Mouse (Mus musculus) megakaryocyte progenitor cell, adult 5-6 weeks (primary cell): Measurements from ENCODE around the gene Sclt1. TPM values are rescaled to one million over a fixed set of nuclear protein-coding genes. Genes with fewer than 3 reads are reported as not detected.

Experiments
- ATAC-seq: replicated peaks from 2 replicates; pipeline ENCODE4 v1.8.0; 2016; ENCODE audit warnings: mild to moderate bottlenecking, moderate TSS enrichment, inconsistent platforms; ENCODE audit not compliant: poor library complexity
- total RNA-seq, 2 experiments: library from RNA; stranded (forward) in 1 of 2; stranded (reverse) in 1 of 2; fragments of 157-497, 149-512 nt in 1 of 2; fragments of 200-1000 nt in 1 of 2; gene quantifications; 2 replicates each; pipeline versions ENCODE4 v1.2.3 to v1.2.4; 2015 to 2017

The Sclt1 gene
- total RNA-seq, 2 experiments from 2014 or later = 29.0 to 31.4 TPM

DNA sequence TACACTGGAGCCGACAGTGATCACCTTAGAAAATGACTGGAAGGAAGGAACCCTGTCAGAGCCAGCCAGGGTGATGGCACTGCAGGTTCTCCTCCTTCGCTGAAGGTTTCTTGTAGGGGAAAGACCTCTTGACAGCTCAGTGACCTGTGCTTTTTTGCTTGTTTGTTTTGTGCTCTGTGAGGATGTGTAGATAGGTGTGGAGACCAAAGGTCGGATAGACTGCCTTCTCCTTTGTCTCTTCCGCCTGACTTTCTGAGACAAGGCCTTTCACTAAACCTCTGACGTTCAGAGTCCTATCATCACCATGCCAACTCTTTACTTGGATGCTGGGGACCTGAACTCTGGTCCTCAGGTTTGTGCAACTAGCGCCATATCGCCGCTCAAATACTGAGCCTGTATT is 153.8 kb downstream of the Sclt1 start:
- no peak for ATAC-seq

GRCm38 (mm10) chr3:41587588-41587987 is 154.7 kb downstream of the Sclt1 start:
- ATAC-seq = peak; percentile 89

- ATAC-seq = no peak
Measured at GRCm38 (mm10) chr3:41586917-41587316, 155.4 kb downstream of the Sclt1 start.

- ATAC-seq = no peak
Measured at GRCm38 (mm10) chr3:41586330-41586729, 156.0 kb downstream of the Sclt1 start.

DNA sequence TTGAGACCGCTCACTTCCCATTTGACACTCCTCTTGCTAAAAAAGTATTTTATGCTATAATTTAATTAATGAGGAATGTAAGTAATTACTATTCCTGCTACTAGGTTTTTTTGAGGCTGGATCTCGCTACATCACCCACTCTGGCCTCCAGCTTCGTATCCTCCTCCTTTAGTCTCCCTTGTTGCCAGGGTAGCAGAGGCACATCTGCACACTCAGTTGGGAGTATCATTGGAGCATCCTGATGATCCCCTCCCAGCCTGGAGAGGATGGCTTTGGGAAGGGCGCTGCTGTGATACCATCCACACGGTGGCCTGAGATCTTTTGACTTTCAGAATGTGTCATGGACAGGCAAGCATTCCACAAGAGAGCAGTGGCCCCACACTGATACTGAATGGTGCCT is 156.8 kb downstream of the Sclt1 start:
- ATAC-seq = no peak

DNA sequence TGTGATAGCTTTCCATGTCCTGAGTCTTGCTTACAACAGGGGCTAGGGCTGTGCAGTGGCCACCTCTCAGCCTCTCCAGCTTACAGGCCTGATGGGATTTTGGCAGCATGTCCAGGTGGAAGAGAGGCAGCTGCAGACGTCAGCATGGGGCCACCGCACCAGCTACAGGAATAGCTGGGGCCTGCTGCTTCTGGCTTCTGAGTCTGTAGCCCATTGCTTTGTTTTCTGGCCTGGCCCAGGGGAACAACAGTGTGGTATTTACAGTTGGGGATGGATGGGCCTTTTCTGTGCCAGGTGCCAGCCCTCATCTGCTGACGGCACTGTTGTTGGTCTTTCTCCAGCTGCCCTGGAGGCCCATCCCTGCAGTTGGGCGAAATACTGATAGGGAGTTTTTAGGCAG is 158.7 kb downstream of the Sclt1 start:
- ATAC-seq = no peak

- no peak for ATAC-seq
Measured at GRCm38 (mm10) chr3:41583092-41583491, 159.2 kb downstream of the Sclt1 start.

GRCm38 (mm10) chr3:41582256-41582655 is 160.1 kb downstream of the Sclt1 start:
- no peak for ATAC-seq

- ATAC-seq = no peak
Measured at GRCm38 (mm10) chr3:41581436-41581835, 160.9 kb downstream of the Sclt1 start.

- no peak for ATAC-seq
Measured at GRCm38 (mm10) chr3:41580401-41581323, 161.7 kb downstream of the Sclt1 start.

GRCm38 (mm10) chr3:41579873-41580272 is 162.4 kb downstream of the Sclt1 start:
- ATAC-seq = peak; percentile 66

- no peak for ATAC-seq
Measured at GRCm38 (mm10) chr3:41577240-41577639, 165.1 kb downstream of the Sclt1 start.

Other genes starting within 250 kb of the Sclt1 start
- gene Jade1, start 186.8 kb downstream of the Sclt1 start, total RNA-seq (2015) = 45.3 and 47.8 TPM in 2 replicates
- gene Jade1, start 186.8 kb downstream of the Sclt1 start, total RNA-seq (2017) = 34.6 and 38.7 TPM in 2 replicates
- gene D3Ertd751e, start 97 bp upstream of the Sclt1 start, total RNA-seq (2015) = 10.8 and 13.0 TPM in 2 replicates
- gene D3Ertd751e, start 97 bp upstream of the Sclt1 start, total RNA-seq (2017) = 11.5 and 17.4 TPM in 2 replicates